Mouse (Mus musculus): ENCODE measurements at regions not wholly inside any gene's neighbourhood (a gene's known extent, or its start where the extent isn't known, plus 50 kb on each side); places are given as distances from the start of the nearest gene placed in this dataset.
A peak's percentile ranks its signal among the peaks of the same experiment; 100 is the strongest.

DNA sequence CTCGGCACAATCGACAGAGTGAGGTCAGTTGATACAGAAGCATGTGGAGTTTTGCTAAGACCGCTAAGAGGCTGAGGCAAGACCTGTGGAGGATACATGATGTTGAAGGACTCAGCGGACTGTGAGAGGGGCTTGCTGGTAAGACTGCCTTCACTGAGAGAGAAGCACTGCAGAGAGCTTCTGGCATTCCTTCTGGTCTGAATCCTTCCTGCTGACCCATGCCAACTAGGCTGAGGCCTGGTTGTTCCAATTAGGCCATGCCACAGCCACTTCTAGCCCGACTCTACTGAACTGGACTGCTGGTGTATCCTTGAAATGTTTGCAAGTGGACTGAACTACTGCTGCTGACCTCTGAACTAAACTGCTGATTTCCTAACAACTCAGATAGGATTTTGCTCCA lies 187.0 kb upstream of the Pld5 start:
- WGBS, result 93% methylated on average over 5 of the region's 5 CpGs

DNA sequence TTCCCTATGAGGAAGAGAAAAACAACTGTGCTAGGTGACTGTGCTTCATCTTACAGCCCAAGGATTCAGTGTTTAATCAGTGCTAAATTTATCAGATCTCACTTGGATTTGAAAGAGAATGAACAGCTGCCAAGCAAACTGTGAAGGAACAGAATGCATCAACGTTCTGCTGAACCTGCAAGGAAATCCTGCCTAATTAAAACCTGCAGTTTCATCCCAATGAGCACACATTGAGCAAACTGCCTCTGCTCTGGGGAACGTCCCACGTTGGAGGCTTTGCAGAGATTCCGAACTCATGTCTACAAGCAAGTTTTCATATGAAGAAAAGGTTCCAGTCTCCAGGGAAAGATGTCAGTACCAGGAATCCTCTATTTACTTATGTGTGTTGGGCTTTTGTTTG lies 171.6 kb upstream of the Pld5 start:
- no peak for ATAC-seq (ENCODE audit: low FRiP score, low read depth)
- Histone ChIP-seq H3K4me3 (no peak overlapping the region), H3K4me2 (replicated peaks) (no peak overlapping the region), H3K9ac (no peak overlapping the region), H3K36me3 (no peaks in the 10 kb centered on the region), H3K27me3 (replicated peaks) (no peaks in the 10 kb centered on the region), H3K4me1 (no peaks in the 10 kb centered on the region), H3K9me3 (no peaks in the 10 kb centered on the region), H3K27ac (no peak overlapping the region)
- WGBS, result 88% methylated on average over 4 of the region's 4 CpGs

More for the DNA sequence above, 187.0 kb upstream of the Pld5 start:
- Histone ChIP-seq H3K9me3 (no peaks in the 10 kb centered on the region), H3K36me3 (no peaks in the 10 kb centered on the region), H3K27ac (no peak overlapping the region), H3K4me1 (no peaks in the 10 kb centered on the region), H3K9ac (no peak overlapping the region), H3K4me2 (replicated peaks) (no peak overlapping the region), H3K4me3 (no peak overlapping the region), H3K27me3 (replicated peaks) (no peaks in the 10 kb centered on the region)
- no peak for ATAC-seq (ENCODE audit: low FRiP score, low read depth)

DNA sequence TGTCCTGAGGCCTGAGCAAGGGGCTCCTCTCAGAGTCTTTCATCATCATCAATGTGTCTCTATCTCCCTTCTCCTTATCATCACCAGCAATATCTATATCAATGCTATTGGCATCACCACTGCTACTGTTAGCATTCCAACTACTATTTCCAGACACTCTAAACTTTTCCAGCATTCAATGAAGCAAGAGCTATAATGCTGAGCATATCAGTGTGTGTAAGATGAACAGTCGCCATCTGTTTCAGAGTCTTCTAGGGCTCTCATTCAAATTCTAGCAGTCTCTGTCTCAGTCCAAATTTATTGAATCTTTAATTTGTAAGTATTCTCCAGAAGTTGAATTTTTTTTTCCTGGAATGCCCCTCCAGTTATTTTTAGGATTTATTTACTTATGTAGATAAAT lies 168.6 kb upstream of the Pld5 start:
- Histone ChIP-seq H3K9ac (no peak overlapping the region), H3K27ac (no peak overlapping the region), H3K4me3 (no peak overlapping the region), H3K9me3 (no peaks in the 10 kb centered on the region), H3K27me3 (replicated peaks) (no peaks in the 10 kb centered on the region), H3K4me2 (replicated peaks) (no peak overlapping the region), H3K36me3 (no peaks in the 10 kb centered on the region), H3K4me1 (no peaks in the 10 kb centered on the region)
- WGBS, result 98% methylated on average over 1 of the region's 1 CpGs
- ATAC-seq (ENCODE audit: low FRiP score, low read depth), result no peak

DNA sequence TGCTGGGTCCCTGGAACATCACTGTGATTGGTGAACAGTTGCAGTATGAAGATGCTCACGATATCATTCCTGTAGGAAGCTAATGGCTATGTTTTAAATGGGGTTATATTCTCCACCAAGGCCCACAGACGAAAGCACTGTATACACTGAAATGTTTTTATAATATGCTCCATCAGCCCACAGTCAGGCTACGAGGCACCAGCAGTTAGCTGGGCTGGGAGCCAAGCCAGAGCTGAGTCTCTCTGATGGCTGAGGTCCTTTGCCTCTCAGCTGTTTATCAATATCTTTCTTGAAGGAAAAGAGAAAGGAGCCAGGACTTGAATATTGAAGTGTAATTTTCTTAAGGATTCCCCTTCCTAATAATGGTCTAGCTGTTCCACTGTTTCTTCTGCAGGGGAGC lies 165.1 kb upstream of the Pld5 start:
- 79% methylated on average over 3 of the region's 3 CpGs for WGBS
- H3K4me2 ChIP-seq (replicated peaks), result no peak overlapping the region
- ATAC-seq (ENCODE audit: low FRiP score, low read depth), result no peak
- no peaks in the 10 kb centered on the region for H3K36me3 ChIP-seq
- no peak overlapping the region for H3K9ac ChIP-seq
- no peaks in the 10 kb centered on the region for H3K27me3 ChIP-seq (replicated peaks)
- no peak overlapping the region for H3K27ac ChIP-seq
- no peak overlapping the region for H3K4me3 ChIP-seq
- no peaks in the 10 kb centered on the region for H3K4me1 ChIP-seq
- H3K9me3 ChIP-seq, result no peaks in the 10 kb centered on the region

DNA sequence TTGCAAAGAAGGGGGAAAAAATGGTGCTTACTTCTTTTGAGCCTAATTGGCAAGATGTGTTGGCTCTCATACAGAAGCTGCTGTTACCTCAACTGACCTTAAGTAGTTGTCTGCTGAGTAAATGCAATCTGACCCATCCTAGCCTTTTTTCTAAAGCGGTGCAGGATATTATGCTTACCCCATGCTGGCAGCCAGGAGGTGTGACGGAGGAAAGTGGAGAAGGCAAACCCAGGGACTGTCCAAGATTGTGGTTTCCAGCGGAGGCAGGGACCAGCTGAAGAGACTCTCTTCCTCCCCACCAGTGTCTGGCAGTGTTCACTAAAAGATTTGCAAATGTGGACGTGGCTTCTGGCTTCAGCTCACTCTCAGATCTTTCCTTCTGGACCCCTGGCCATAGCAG lies 152.7 kb upstream of the Pld5 start:
- Histone ChIP-seq H3K4me1 (no peaks in the 10 kb centered on the region), H3K4me2 (replicated peaks) (no peak overlapping the region), H3K9ac (no peak overlapping the region), H3K9me3 (no peaks in the 10 kb centered on the region), H3K4me3 (no peak overlapping the region), H3K27me3 (replicated peaks) (no peaks in the 10 kb centered on the region), H3K27ac (no peak overlapping the region), H3K36me3 (no peaks in the 10 kb centered on the region)
- 40% methylated on average over 4 of the region's 4 CpGs for WGBS
- ATAC-seq (ENCODE audit: low FRiP score, low read depth), result no peak

DNA sequence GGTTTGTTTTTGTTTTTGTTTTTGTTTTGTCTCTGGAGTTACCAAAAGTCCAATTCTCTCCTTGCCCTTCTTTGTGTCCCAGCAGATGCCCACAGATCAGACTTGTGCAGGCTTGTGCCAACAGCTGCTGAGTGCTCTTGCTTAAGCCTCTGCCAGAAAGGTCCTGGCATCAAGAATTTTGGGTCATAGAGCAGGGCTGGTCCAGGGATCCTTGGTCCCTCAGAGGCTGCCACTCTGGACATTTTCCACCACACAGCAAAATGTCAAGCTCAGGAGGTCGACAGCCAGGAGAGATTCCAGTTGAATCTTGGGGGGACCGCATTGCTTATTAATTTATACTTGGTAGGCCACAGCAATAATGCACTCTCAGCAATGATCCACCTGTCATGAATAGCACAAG lies 151.9 kb upstream of the Pld5 start:
- H3K4me1 ChIP-seq, result no peaks in the 10 kb centered on the region
- WGBS, result 83% methylated on average over 2 of the region's 2 CpGs
- H3K4me2 ChIP-seq (replicated peaks), result no peak overlapping the region
- no peaks in the 10 kb centered on the region for H3K27me3 ChIP-seq (replicated peaks)
- ATAC-seq (ENCODE audit: low FRiP score, low read depth), result no peak
- no peak overlapping the region for H3K9ac ChIP-seq
- H3K4me3 ChIP-seq, result no peak overlapping the region
- H3K36me3 ChIP-seq, result no peaks in the 10 kb centered on the region
- no peaks in the 10 kb centered on the region for H3K9me3 ChIP-seq
- no peak overlapping the region for H3K27ac ChIP-seq

DNA sequence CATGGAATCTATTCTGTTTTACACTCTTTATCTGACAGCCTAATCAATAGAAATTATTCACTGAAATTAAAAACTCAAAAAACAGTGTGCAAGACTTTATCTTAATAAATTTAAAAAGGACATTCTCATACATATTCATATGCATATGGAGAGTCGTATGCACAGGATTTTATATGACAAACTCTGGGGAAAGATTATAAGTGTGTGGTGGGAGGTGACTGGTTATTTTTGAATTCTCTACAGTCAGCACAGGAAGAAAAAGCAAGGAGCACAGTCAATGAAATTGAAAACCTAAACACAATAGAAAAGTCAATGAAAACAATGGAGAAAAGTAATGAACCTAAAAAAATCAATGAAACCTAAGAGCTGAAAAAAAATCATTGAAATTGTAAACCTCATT lies 142.1 kb upstream of the Pld5 start:
- H3K27me3 ChIP-seq (replicated peaks), result no peaks in the 10 kb centered on the region
- no peaks in the 10 kb centered on the region for H3K9me3 ChIP-seq
- 83% methylated on average over 1 of the region's 1 CpGs for WGBS
- H3K4me3 ChIP-seq, result no peak overlapping the region
- no peak overlapping the region for H3K27ac ChIP-seq
- H3K4me1 ChIP-seq, result no peaks in the 10 kb centered on the region
- no peak overlapping the region for H3K4me2 ChIP-seq (replicated peaks)
- no peak overlapping the region for H3K9ac ChIP-seq
- no peak for ATAC-seq (ENCODE audit: low FRiP score, low read depth)
- H3K36me3 ChIP-seq, result no peaks in the 10 kb centered on the region

DNA sequence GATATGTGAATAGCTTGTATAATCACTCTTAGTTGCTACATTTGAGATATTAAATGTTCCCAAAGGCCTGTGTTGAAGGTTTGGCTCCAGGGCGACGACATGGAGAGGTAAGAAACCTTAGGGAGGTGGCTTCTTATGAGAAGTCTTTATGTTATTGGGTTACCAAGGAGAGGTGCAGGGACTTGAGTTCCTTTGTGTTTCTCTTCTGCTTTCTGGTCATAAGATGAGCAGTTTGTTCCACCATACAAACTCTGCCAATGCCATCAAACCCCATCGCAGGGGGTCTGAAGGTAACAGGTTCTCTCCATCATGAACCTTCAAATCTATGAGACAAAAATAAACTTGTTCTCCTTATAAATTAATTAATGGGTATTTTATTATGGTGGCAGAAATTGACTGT lies 129.0 kb upstream of the Pld5 start:
- H3K9me3 ChIP-seq, result no peaks in the 10 kb centered on the region
- no peak overlapping the region for H3K9ac ChIP-seq
- no peak overlapping the region for H3K4me3 ChIP-seq
- no peaks in the 10 kb centered on the region for H3K36me3 ChIP-seq
- WGBS, result 93% methylated on average over 3 of the region's 3 CpGs
- H3K4me2 ChIP-seq (replicated peaks), result no peak overlapping the region
- no peaks in the 10 kb centered on the region for H3K27me3 ChIP-seq (replicated peaks)
- no peak for ATAC-seq (ENCODE audit: low FRiP score, low read depth)
- no peak overlapping the region for H3K27ac ChIP-seq
- H3K4me1 ChIP-seq, result no peaks in the 10 kb centered on the region

DNA sequence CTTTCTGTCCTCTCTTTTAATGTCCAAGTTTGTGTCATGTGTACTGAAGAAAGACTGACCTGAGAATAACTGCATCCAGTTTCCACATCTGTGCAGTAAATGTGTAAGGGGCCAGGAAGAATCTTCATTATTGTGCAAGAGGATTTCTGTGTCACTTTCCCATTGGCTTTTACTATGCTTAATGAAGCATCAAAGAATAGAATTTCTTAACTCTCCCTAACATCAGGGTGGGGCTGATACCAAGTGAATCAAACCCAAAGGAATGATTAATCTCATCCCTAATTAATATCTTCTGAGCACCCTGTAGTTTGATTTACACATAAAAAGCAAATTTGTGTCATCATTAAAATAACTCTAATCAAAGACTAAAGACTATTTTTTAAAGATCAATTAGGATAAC lies 104.5 kb upstream of the Pld5 start:
- Histone ChIP-seq H3K4me3 (no peak overlapping the region), H3K9ac (no peak overlapping the region), H3K27ac (no peak overlapping the region), H3K27me3 (replicated peaks) (no peaks in the 10 kb centered on the region), H3K4me2 (replicated peaks) (no peak overlapping the region), H3K4me1 (no peaks in the 10 kb centered on the region), H3K36me3 (no peaks in the 10 kb centered on the region), H3K9me3 (no peaks in the 10 kb centered on the region)
- ATAC-seq (ENCODE audit: low FRiP score, low read depth), result no peak

DNA sequence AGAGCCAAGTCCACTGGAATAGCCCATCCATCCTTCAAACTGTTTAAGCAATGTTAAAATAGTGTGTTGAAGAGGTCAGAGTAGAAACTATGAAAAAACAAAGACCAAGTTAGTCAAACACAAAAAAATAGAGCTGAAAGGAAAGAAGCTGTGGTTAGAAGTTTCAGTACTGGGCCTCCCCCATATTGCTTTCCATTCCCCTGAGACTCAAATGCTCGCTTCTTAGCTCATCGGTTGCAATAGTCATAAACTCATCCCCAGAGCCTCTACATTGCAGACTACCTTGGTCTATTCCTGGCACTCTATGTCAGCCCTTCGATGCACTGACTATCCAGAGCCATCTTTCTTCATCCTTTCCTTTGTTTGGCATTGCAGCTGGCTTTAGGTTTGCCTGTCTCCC lies 91.8 kb upstream of the Pld5 start:
- ATAC-seq (ENCODE audit: low FRiP score, low read depth), result no peak
- Histone ChIP-seq H3K27me3 (replicated peaks) (no peaks in the 10 kb centered on the region), H3K36me3 (no peaks in the 10 kb centered on the region), H3K9me3 (no peaks in the 10 kb centered on the region), H3K4me3 (no peak overlapping the region), H3K4me1 (no peaks in the 10 kb centered on the region), H3K27ac (no peak overlapping the region), H3K4me2 (replicated peaks) (no peak overlapping the region), H3K9ac (no peak overlapping the region)
- WGBS, result 83% methylated on average over 3 of the region's 3 CpGs

DNA sequence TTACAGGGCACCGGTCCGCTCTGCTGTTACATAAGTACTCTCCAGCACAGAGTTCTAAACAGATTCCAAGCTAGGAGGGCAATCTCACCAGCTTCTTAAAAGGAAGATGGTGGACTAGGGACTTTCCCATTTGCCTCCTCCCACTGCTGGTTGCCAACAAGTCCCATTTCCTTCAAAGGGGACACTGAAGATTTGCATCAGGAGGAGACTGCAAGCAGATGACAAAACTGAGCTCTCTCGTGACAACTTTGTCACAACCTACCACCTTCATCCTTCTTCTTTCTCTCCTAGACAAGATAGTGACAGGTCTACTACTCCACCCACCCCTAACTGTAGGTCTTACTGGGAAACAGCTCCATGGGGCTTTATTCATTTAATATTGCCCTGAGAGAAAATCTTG lies 85.8 kb upstream of the Pld5 start:
- H3K27ac ChIP-seq, result no peak overlapping the region
- no peaks in the 10 kb centered on the region for H3K27me3 ChIP-seq (replicated peaks)
- ATAC-seq (ENCODE audit: low FRiP score, low read depth), result no peak
- WGBS, result 91% methylated on average over 3 of the region's 3 CpGs
- H3K4me1 ChIP-seq, result no peaks in the 10 kb centered on the region; the same call in 1 of the 2 replicates
- H3K36me3 ChIP-seq, result no peaks in the 10 kb centered on the region
- no peak overlapping the region for H3K4me3 ChIP-seq
- no peak overlapping the region for H3K4me2 ChIP-seq (replicated peaks)
- H3K9ac ChIP-seq, result no peak overlapping the region
- no peaks in the 10 kb centered on the region for H3K9me3 ChIP-seq

DNA sequence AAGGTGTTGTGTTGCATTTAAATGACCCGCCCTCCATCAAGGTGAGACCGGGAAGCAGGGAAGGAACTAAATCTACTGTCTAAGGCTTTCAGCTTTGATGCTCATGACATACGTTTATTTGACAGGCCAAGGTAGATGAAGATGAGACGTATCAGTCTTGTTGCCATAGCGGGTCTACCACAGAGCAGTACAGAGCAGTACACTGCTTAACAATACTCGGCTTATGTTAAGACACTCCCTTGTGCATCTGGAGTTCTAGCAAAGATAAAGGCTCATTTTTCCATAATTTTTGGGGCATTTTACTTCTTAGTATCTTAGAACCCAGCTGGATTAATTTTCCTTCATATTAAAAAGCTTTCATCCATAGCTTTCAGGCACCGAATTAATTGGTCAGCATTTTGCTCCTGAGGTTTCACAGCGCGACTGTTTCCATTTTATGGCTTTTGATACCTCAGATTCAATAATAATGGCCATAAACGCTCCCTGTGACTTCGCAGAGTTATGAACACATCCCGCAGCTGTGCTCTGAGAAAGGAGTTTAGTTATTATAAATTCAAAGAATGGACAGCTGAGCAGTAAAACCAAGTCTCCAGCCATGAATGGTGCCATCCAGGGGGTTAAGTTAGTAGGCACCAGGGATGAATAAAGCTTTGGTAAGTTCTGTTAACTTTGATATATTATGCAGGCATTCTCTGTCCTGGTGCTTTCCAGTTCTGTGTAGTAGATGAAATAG lies 85.0 kb upstream of the Pld5 start:
- Histone ChIP-seq H3K4me1 (peaks cover 3% of the 10 kb centered on the region), H3K36me3 (no peaks in the 10 kb centered on the region), H3K9me3 (no peaks in the 10 kb centered on the region), H3K9ac (no peak overlapping the region), H3K4me2 (replicated peaks) (no peak overlapping the region), H3K27ac (no peak overlapping the region), H3K27me3 (replicated peaks) (no peaks in the 10 kb centered on the region), H3K4me3 (no peak overlapping the region)
- no peak for ATAC-seq (ENCODE audit: low FRiP score, low read depth)
- 62% methylated on average over 12 of the region's 12 CpGs for WGBS

DNA sequence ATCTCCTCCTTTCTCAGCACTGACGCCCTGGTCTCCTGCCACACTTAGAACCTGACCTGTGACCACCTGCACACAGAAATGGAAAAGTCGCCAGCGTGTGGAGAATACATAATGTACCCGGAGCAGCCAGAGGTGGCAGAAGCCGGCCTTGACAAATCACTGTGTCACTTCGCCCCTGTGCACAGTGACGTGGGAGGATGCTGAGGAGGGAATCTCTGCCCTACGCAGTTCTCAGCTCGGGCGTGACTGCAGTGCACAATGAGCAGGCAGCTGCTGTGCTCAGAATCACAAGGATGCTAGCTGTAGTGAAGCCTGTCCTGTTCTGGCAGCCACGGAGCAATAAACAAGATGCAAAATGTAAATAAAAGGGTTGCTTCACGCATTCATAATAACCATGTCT lies 80.2 kb upstream of the Pld5 start:
- ATAC-seq (ENCODE audit: low FRiP score, low read depth), result peak; percentile 93
- Histone ChIP-seq H3K27ac (no peak overlapping the region), H3K27me3 (replicated peaks) (no peaks in the 10 kb centered on the region), H3K36me3 (no peaks in the 10 kb centered on the region), H3K4me2 (replicated peaks) (peak overlapping the region; percentile 32; the same call in 1 of the 2 replicates), H3K4me3 (no peak overlapping the region), H3K4me1 (peaks cover 6% of the 10 kb centered on the region), H3K9ac (no peak overlapping the region), H3K9me3 (no peaks in the 10 kb centered on the region)
- 51% methylated on average over 12 of the region's 12 CpGs for WGBS

All from neural tube, embryonic 12.5 days (tissue).